Mouse (Mus musculus): ENCODE measurements around the gene Fmnl2.

- no peak for TF ChIP-seq CTCF (IDR thresholded peaks at IDR 0.05; ENCODE audit: low read depth)
- no peak for TF ChIP-seq EP300 (IDR thresholded peaks at IDR 0.05; ENCODE audit: low read depth)
Measured at GRCm38 (mm10) chr2:53178966-53179365, 321.3 kb downstream of the Fmnl2 start.

Data from liver, postnatal 0 days (tissue).